Mouse (Mus musculus): Measurements from ENCODE around the gene Ttf2. TPM values are rescaled to one million over a fixed set of nuclear protein-coding genes. Genes with fewer than 3 reads are reported as not detected.
A peak's percentile ranks its signal among the peaks of the same experiment; 100 is the strongest.

Gene Ttf2
- total and polyA plus RNA-seq, 2 experiments, result 1.9 to 2.6 TPM

DNA sequence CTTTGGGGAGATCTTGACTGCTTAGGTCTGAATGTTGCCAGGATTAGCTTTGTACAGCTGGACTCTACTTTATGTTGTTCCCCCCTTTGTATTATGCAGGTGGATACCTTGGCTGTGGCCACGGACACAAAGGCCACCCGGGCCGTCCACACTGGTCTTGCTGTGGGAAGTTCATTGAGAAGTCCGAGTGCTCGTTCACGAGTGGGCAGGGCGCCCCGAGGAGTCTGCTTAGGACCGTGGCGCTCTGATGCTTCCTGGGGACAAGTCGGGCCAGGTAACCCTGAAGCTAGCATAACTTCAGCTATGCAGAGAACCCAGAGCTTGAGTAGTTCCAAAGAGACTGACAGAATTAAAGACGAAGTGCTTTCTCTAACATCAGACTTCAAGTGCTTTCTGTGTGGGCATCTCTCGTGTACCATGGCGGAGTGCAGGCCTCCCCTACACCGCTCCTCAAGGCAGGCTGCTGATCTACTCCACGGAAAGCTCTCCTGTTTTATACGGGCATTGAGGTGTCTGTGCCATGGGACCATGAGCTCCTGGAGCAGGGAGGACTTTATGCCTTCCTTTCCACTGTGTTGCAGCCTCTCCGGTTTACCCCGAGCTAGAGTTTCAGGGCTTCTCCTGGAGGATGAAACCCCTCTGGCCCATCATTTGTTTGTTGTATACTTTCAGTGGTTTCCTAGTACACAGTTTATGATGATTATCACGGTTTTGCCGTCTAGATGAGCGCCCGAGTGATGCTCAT, 38.0 kb downstream of the Ttf2 start:
- TF ChIP-seq CTCF (IDR thresholded peaks at IDR 0.05; ENCODE audit: low read depth, low read length), result no peak
- TF ChIP-seq POLR2A (IDR thresholded peaks at IDR 0.05; ENCODE audit: extremely low read depth, insufficient read depth, low read length), result no peak
- Histone ChIP-seq H3K27me3 (ENCODE audit: control insufficient read depth, insufficient read depth, low read length) (no peaks in the 10 kb centered on the region), H3K27ac (replicated peaks; ENCODE audit: insufficient read depth, low read depth, low read length) (no peak overlapping the region), H3K79me2 (ENCODE audit: control insufficient read depth, insufficient read depth, low read length) (no peaks in the 10 kb centered on the region), H3K4me3 (ENCODE audit: insufficient read depth, low read depth, low read length) (no peak overlapping the region), H3K36me3 (ENCODE audit: control insufficient read depth, insufficient read depth, low read length) (no peaks in the 10 kb centered on the region), H3K4me1 (ENCODE audit: control insufficient read depth, insufficient read depth, low read length) (no peaks in the 10 kb centered on the region), H3K9ac (ENCODE audit: low read depth, low read length) (no peak overlapping the region)
- WGBS, result 94% methylated on average over 23 of the region's 23 CpGs
- no peak for DNase-seq (ENCODE audit: extremely low read depth, low read depth, low spot score)

DNA sequence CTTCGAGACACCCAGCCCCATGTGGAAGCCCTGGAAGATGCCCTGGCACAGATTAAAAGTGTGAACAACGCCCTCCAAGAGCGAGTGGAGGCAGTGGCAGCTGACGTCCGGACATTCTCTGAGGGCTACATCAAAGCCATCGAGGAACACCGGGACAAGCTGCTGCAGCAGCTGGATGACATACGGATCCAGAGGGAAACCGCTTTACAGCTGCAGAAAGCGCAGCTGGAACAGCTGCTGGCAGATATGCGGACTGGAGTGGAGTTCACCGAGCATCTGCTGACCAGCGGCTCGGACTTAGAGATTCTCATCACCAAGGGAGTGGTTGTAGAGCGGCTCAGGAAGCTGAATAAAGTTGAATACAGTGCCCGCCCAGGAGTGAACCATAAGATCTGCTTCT, 44.3 kb downstream of the Ttf2 start:
- Histone ChIP-seq H3K4me1 (ENCODE audit: control insufficient read depth, insufficient read depth, low read length) (no peaks in the 10 kb centered on the region), H3K27ac (replicated peaks; ENCODE audit: insufficient read depth, low read depth, low read length) (no peak overlapping the region), H3K79me2 (ENCODE audit: control insufficient read depth, insufficient read depth, low read length) (no peaks in the 10 kb centered on the region), H3K9ac (ENCODE audit: low read depth, low read length) (no peak overlapping the region), H3K4me3 (ENCODE audit: insufficient read depth, low read depth, low read length) (no peak overlapping the region), H3K27me3 (ENCODE audit: control insufficient read depth, insufficient read depth, low read length) (no peaks in the 10 kb centered on the region), H3K36me3 (ENCODE audit: control insufficient read depth, insufficient read depth, low read length) (no peaks in the 10 kb centered on the region)
- no peak for DNase-seq (ENCODE audit: extremely low read depth, low read depth, low spot score)
- TF ChIP-seq CTCF (IDR thresholded peaks at IDR 0.05; ENCODE audit: low read depth, low read length) (no peak), POLR2A (IDR thresholded peaks at IDR 0.05; ENCODE audit: extremely low read depth, insufficient read depth, low read length) (no peak)
- 92% methylated on average over 16 of the region's 16 CpGs for WGBS

DNA sequence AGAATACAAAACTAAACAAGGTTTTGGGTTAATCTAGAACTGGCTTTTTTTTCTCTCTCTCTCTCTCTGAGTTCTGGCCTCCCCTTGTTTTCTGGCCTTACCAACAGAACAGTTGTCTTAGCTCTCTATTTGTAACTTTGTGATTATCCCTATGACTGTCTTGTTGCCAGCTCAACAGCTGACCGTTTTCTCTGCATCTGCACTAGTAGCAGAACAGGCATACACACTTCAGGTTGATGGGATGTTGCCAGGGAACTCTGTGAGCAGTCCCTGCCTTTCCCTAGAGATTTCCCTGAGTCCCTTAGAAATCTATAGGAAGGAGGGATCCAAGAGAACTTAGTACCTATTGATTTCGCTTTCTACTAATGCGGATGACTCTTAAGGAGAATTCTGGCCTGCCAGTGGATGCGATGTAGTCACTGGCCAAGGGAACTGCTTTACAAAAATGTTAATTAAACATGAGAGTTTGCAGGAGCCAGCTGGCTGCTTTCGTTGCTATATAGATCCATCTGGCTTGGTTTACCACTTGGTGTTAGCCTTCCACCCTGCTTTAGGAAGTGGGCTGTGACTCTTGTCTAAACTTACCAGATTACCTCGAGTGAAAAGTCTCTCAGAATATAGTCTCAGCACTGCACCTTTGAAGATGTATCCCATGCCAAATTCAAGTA, 45.3 kb downstream of the Ttf2 start:
- TF ChIP-seq POLR2A (IDR thresholded peaks at IDR 0.05; ENCODE audit: extremely low read depth, insufficient read depth, low read length) (no peak), CTCF (IDR thresholded peaks at IDR 0.05; ENCODE audit: low read depth, low read length) (no peak)
- H3K27ac ChIP-seq (replicated peaks; ENCODE audit: insufficient read depth, low read depth, low read length), result no peak overlapping the region
- no peaks in the 10 kb centered on the region for H3K27me3 ChIP-seq (ENCODE audit: control insufficient read depth, insufficient read depth, low read length)
- no peaks in the 10 kb centered on the region for H3K79me2 ChIP-seq (ENCODE audit: control insufficient read depth, insufficient read depth, low read length)
- no peak overlapping the region for H3K9ac ChIP-seq (ENCODE audit: low read depth, low read length)
- H3K4me1 ChIP-seq (ENCODE audit: control insufficient read depth, insufficient read depth, low read length), result no peaks in the 10 kb centered on the region
- 82% methylated on average over 6 of the region's 6 CpGs for WGBS
- no peak overlapping the region for H3K4me3 ChIP-seq (ENCODE audit: insufficient read depth, low read depth, low read length)
- no peak for DNase-seq (ENCODE audit: extremely low read depth, low read depth, low spot score)
- H3K36me3 ChIP-seq (ENCODE audit: control insufficient read depth, insufficient read depth, low read length), result no peaks in the 10 kb centered on the region

DNA sequence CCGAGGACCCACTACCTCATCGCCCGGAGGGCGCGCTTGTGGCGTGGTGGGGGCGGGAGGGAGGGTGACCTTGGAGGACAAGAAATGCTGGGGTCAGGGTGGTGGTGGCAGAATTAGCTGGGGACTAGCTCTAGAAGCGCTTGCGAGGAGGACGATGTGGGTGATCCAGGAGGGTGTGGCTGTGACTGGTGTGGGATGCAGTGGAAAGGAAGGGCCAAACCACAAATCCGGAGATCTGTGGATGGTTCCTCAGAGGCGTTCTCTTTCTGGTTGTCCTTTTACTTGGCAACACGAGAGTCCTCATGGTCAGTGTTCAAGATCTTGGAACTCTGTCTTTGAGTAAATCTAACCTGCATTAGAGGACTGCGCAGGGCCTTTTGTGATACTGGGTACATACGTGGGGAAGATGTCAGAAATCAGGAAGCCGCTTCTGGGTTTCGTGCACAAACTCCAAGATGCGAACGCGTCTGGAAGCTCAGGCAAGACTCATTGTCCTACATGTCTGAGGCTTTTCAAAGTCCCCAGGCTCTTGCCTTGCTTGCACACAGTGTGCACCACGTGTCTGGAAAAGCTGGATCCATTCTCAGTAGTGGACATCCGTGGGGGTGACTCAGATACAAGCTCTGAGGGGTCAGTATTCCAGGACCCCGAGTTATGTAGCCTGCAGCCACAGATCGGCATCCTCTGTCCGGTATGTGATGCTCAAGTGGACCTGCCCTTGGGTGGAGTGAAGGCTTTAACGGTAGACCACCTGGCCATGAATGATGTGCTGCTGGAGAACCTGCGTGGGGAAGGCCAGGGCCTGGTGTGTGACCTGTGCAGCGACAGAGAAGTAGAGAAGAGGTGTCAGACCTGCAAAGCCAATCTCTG, 46.7 kb downstream of the Ttf2 start:
- DNase-seq (ENCODE audit: extremely low read depth, low read depth, low spot score), result no peak
- TF ChIP-seq CTCF (IDR thresholded peaks at IDR 0.05; ENCODE audit: low read depth, low read length) (no peak), POLR2A (IDR thresholded peaks at IDR 0.05; ENCODE audit: extremely low read depth, insufficient read depth, low read length) (no peak)
- Histone ChIP-seq H3K36me3 (ENCODE audit: control insufficient read depth, insufficient read depth, low read length) (no peaks in the 10 kb centered on the region), H3K9ac (ENCODE audit: low read depth, low read length) (peak overlapping the region; percentile 9; the same call in 1 of the 2 replicates), H3K27me3 (ENCODE audit: control insufficient read depth, insufficient read depth, low read length) (no peaks in the 10 kb centered on the region), H3K79me2 (ENCODE audit: control insufficient read depth, insufficient read depth, low read length) (no peaks in the 10 kb centered on the region), H3K27ac (replicated peaks; ENCODE audit: insufficient read depth, low read depth, low read length) (no peak overlapping the region), H3K4me3 (ENCODE audit: insufficient read depth, low read depth, low read length) (peak overlapping the region; percentile 62), H3K4me1 (ENCODE audit: control insufficient read depth, insufficient read depth, low read length) (no peaks in the 10 kb centered on the region)
- WGBS, result 32% methylated on average over 28 of the region's 28 CpGs

DNA sequence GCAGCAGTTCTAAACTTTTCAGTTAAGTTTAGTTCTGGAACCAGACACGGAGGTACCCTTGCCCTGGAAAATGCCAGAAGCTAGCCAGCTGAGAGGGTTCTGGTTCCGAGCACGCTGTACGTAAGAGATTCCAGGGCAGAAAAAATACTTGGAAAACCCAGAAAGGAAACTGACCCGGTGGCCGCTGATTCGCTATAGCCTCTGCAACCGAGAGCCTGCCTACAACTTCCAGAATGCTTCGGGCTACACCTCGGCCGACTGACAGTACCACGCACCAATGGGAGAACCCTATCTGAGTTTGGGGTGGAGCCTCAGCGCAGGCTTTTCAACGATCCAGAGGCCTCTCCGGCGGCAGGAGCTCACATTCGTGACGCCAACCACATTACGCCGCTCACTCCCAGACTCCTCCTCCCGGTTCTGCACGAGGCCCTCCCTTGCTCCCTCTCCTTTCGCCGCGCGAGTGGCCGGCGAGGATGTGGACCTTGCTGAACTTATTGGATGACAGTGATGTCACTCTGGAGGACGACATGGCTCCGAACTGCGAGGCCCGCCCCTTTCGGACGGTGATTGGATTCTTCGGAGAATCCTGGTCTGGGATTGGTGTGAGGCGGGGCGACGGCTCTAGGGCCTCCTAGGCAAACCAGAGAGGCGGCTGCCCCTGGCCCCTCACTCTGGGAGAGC, 47.5 kb downstream of the Ttf2 start, which contains the start of gene Trim45:
Gene Trim45, plus strand, starts transcription at position 378 of the 681 bp plus-strand sequence.
- WGBS, result 0% methylated on average over 39 of the region's 39 CpGs
- Histone ChIP-seq H3K4me3 (ENCODE audit: insufficient read depth, low read depth, low read length) (peak within 1 kb of the TSS; percentile 62), H3K79me2 (ENCODE audit: control insufficient read depth, insufficient read depth, low read length) (no peaks in the 10 kb centered on the region), H3K27ac (replicated peaks; ENCODE audit: insufficient read depth, low read depth, low read length) (peak within 1 kb of the TSS; percentile 52), H3K4me1 (ENCODE audit: control insufficient read depth, insufficient read depth, low read length) (peaks cover under 1% of the 10 kb centered on the region; the same call in 1 of the 2 replicates), H3K9ac (ENCODE audit: low read depth, low read length) (peak within 1 kb of the TSS; percentile 47), H3K27me3 (ENCODE audit: control insufficient read depth, insufficient read depth, low read length) (no peaks in the 10 kb centered on the region), H3K36me3 (ENCODE audit: control insufficient read depth, insufficient read depth, low read length) (no peaks in the 10 kb centered on the region)
- TF ChIP-seq POLR2A (IDR thresholded peaks at IDR 0.05; ENCODE audit: extremely low read depth, insufficient read depth, low read length) (no peak), CTCF (IDR thresholded peaks at IDR 0.05; ENCODE audit: low read depth, low read length) (no peak)
- peak; percentile 99 for DNase-seq (ENCODE audit: extremely low read depth, low read depth, low spot score)
